Mouse (Mus musculus) E14TG2a.4 (cell line): ENCODE results near the gene Trmt1.

ENCODE experiments used
- CTCF ChIP-seq: conservative IDR thresholded peaks from 2 replicates; pipeline ENCODE4 v1.5.1; 2014; ENCODE audit warnings: low read length
- NANOG ChIP-seq: IDR thresholded peaks from 2 replicates; pipeline ENCODE4 v1.6.1; 2014; ENCODE audit warnings: borderline replicate concordance, low read length, mixed read lengths
- POU5F1 ChIP-seq: IDR thresholded peaks from 2 replicates; pipeline ENCODE4 v1.6.1; 2014; ENCODE audit warnings: low read length, borderline replicate concordance

GRCm38 (mm10) chr8:84732996-84733395 lies 46.9 kb downstream of the Trmt1 start:
- TF ChIP-seq CTCF = no peak
- no peak for TF ChIP-seq POU5F1
- no peak for TF ChIP-seq NANOG
